Mouse (Mus musculus) frontal cortex, adult 2 months (tissue): ENCODE data around the gene Lce1a1. TPM values are rescaled to one million over a fixed set of nuclear protein-coding genes. Genes with fewer than 3 reads are reported as not detected.
A peak's percentile ranks its signal among the peaks of the same experiment; 100 is the strongest.

ENCODE experiments used
- DNase-seq, 2 experiments: peaks; one replicate each; pipeline ENCODE4 v3.0.0; 2022; ENCODE audit warnings: low spot score in 1 of 2; ENCODE audit errors: extremely low spot score in 1 of 2
- polyA plus RNA-seq: library from polyadenylated mRNA; depleted of rRNA; stranded (reverse); fragments of >200 nt; gene quantifications from 2 replicates; pipeline ENCODE4 v1.2.3, GENCODE M21; 2012; rRNA removed

The Lce1a1 gene
- polyA plus RNA-seq, result not detected in 2 replicates

DNA sequence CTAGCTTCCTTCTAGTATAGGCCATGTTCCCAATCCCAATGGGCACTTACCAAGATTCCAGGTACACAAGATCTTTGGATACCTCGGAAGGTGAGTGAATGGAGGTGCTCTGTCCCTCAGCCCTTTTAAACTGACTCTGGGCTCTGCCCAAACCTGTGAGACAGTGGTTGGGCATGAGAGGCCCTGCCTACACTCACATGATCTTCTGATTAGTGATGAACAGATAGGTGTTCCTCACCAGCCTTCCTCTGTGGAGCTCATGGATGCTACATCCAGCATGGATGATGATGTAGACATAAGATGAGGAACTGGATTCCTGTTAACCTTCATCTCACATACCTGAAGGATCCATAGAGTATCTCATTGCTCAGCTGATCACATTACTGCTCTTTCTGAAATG lies at the start of gene Lce1a1:
Gene Lce1a1, minus strand, starts transcription at position 101 of the 400 bp plus-strand sequence.
- no peak for DNase-seq

- no peak for DNase-seq
Measured at GRCm38 (mm10) chr3:92694613-92695012, 46.5 kb upstream of the Lce1a1 start.

- no peak for DNase-seq
Measured at GRCm38 (mm10) chr3:92691688-92692087, 43.6 kb upstream of the Lce1a1 start.

- DNase-seq, result peak in 1 of 2 experiments; percentile 2
Measured at GRCm38 (mm10) chr3:92689154-92689553, 41.0 kb upstream of the Lce1a1 start.

DNA sequence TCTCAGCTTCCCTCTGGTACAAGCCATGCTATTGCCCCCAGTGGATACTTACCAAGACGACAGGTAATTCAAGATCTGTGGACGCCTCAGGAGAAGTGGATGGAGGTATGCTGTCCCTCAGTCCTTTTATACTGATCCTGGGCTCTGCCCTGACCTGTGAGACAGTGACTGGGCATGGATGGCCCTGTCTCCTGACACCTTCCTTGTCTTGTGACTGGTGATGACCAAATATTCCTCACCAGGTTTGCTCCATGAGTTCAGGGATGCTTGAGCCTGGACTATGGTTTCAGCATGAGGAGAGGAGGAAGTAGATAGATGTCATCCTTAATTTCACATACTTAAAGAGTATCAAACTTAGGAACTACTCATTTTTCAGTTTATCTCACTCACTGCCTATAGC lies 39.0 kb upstream of the Lce1a1 start, which contains the start of gene Lce1d:
Gene Lce1d, minus strand, starts transcription at position 101 of the 400 bp plus-strand sequence.
- DNase-seq, result no peak

GRCm38 (mm10) chr3:92678947-92679346 lies 30.8 kb upstream of the Lce1a1 start, which contains the start of gene Lce1c:
Lce1c (plus strand) TSS chr3:92679247.
- DNase-seq, result no peak

- DNase-seq, result no peak
Measured at GRCm38 (mm10) chr3:92670215-92670614, 22.1 kb upstream of the Lce1a1 start, which contains the start of gene Lce1a2. Lce1a2 (minus strand) TSS chr3:92670315.

DNA sequence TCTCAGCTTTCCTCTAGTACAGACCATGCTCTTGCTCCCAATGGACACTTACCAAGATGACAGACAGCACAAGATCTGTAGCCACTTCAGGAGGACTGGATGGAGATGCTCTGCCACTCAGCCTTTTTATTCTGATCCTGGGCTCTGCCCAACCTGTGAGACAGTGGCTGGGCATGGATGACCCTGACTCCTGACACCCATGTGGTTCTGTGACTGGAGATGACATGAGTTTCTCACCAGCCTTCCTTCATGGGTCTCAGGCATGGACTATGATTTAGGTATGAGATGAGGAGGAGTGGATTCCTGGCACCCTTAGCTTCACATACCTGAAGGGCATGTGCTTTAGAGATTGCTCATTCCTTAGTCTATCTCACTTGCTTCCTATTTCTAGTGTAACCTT lies 8.7 kb upstream of the Lce1a1 start, which contains the start of gene Lce1b:
Gene Lce1b, minus strand, starts transcription at position 101 of the 400 bp plus-strand sequence.
- DNase-seq, result no peak

GRCm38 (mm10) chr3:92639854-92640253 lies 8.3 kb downstream of the Lce1a1 start:
- no peak for DNase-seq

DNA sequence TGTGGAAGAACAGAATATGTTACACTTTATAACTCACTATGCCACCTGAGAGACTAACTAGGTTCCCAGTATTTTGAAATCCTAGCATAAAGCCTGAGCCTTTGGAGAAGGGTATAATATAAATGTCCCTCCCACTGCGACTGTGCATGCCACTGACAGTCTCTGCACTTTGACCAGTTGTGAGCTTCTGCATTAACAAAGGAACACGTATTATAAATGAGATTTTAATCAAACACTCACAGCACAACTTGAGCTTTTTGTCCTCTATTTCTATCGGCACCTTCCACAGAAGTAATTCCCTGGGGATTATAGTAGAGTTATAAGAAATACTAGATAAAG lies 9.5 kb downstream of the Lce1a1 start:
- DNase-seq, result no peak

GRCm38 (mm10) chr3:92637745-92638652 lies 10.1 kb downstream of the Lce1a1 start:
- no peak for DNase-seq

GRCm38 (mm10) chr3:92621560-92621959 lies 26.5 kb downstream of the Lce1a1 start, which contains the start of gene Lce6a:
Lce6a (minus strand) TSS chr3:92621660.
- no peak for DNase-seq

GRCm38 (mm10) chr3:92609804-92610203 lies 38.3 kb downstream of the Lce1a1 start:
- no peak for DNase-seq

GRCm38 (mm10) chr3:92607392-92607791 lies 40.7 kb downstream of the Lce1a1 start, which contains the start of gene 2210017I01Rik:
2210017I01Rik (minus strand) TSS chr3:92607492.
- no peak for DNase-seq

DNA sequence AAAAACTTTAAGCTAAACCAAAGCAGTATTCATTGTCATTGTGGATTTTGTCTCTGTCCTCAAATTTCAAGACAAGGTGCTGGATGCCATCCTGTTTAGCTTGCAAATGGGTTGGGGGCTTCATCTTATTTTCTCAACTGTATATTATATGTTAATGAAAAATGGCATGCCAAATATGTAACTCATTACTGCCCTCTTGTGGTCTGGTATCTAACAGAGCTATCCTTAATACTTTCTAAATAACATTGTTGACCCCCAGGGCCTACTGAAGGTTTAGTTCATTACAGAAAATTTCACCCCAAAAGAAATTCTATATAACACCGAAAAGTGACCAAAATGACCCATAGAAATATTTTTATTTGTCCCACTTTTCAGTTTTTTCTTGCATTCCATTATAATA lies 45.9 kb downstream of the Lce1a1 start:
- DNase-seq, result peak in 1 of 2 experiments; percentile 39

GRCm38 (mm10) chr3:92600456-92600855 lies 47.7 kb downstream of the Lce1a1 start:
- no peak for DNase-seq

GRCm38 (mm10) chr3:92599973-92600372 lies 48.1 kb downstream of the Lce1a1 start:
- DNase-seq, result no peak

DNA sequence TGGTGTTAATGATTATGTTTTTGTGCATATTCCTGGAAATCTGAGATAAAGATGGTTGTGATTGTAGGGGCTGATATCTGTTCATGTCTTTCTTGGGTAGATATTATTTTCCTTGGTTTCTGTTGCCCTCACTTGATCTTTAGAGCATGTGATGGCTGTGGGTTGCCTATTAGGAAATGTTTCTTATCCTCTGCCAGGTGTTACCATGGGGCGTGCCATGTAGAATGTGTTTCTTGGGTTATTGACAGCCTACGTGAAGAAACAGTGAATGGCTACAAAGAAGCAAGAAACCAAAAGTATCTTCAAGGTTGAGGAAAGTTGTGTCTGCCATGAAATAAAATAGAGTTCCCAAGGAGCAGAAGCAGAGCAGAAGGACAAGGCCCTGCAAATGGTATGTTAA lies 49.7 kb downstream of the Lce1a1 start:
- no peak for DNase-seq
